Mouse (Mus musculus) embryonic facial prominence, embryonic 11.5 days (tissue): Measurements from ENCODE around the gene Snx29. TPM values are rescaled to one million over a fixed set of nuclear protein-coding genes. Genes with fewer than 3 reads are reported as not detected.
"Not testable (repeated sequence)": the region's sequence is repeated elsewhere in the genome, so short reads cannot be mapped to it uniquely, and the experiment has no call there.

Experiments
- ATAC-seq: fragments of 200-750 bp; cut with Nextera tagmentation; replicated peaks from 2 replicates; pipeline ENCODE4 v1.8.0; 2017; ENCODE audit warnings: low read depth; ENCODE audit not compliant: insufficient number of reproducible peaks, low FRiP score, low TSS enrichment
- DNase-seq: peaks from one replicate; pipeline ENCODE4 v3.0.0-alpha.2; 2015; ENCODE audit warnings: low spot score
- H3K27ac ChIP-seq: fragments of 300-500 bp; sonication (generic); replicated peaks from 2 replicates; pipeline ENCODE4 v1.5.1; 2014; ENCODE audit warnings: mild to moderate bottlenecking, low read depth, low read length, control low read depth
- H3K27me3 ChIP-seq: fragments of 300-500 bp; sonication (generic); 2 replicates; pipeline ENCODE4 v1.6.1; 2014; ENCODE audit warnings: mild to moderate bottlenecking, low read length, moderate library complexity, mixed read lengths; ENCODE audit not compliant: control insufficient read depth, insufficient read depth
- H3K36me3 ChIP-seq: fragments of 300-500 bp; sonication (generic); replicated peaks from 2 replicates; pipeline ENCODE4 v1.6.1; 2014; ENCODE audit warnings: low read depth, mild to moderate bottlenecking, low read length, moderate library complexity, mixed read lengths; ENCODE audit not compliant: control insufficient read depth, insufficient read depth
- H3K4me1 ChIP-seq: fragments of 300-500 bp; sonication (generic); 2 replicates; pipeline ENCODE4 v1.6.1; 2014; ENCODE audit warnings: low read length, mixed read lengths; ENCODE audit not compliant: control insufficient read depth, insufficient read depth
- H3K4me2 ChIP-seq: fragments of 300-500 bp; sonication (generic); 2 replicates; pipeline ENCODE4 v1.6.1; 2014; ENCODE audit warnings: low read depth, mild to moderate bottlenecking, control low read depth, low read length, moderate library complexity
- H3K4me3 ChIP-seq: fragments of 300-500 bp; sonication (generic); 2 replicates; pipeline ENCODE4 v1.5.1; 2014; ENCODE audit warnings: low read depth, low read length, control low read depth
- H3K9ac ChIP-seq: fragments of 300-500 bp; sonication (generic); replicated peaks from 2 replicates; pipeline ENCODE4 v1.6.1; 2014; ENCODE audit warnings: mild to moderate bottlenecking, control low read depth, low read length
- H3K9me3 ChIP-seq: fragments of 300-500 bp; sonication (generic); replicated peaks from 2 replicates; pipeline ENCODE4 v1.6.1; 2016; ENCODE audit warnings: mild to moderate bottlenecking, low read length, inconsistent platforms, mixed read lengths; ENCODE audit not compliant: control insufficient read depth
- WGBS: fragments of 180-500 bp; shearing (Covaris S2); extraction: QIAGEN DNeasy Blood & Tissue Kit; methylation state at CpG from one replicate; pipeline ENCODE4 v1.1.7; 2014; 5-methylcytosine and 5-hydroxymethylcytosine counted together
- polyA plus RNA-seq: library from polyadenylated mRNA; unstranded; fragments of >200 nt; fragmentation: Nextera tagmentation; extraction: Ambion mirVana; gene quantifications from 2 replicates; pipeline ENCODE4 v1.2.1, GENCODE M21; 2014

Gene Snx29
- polyA plus RNA-seq, 1 experiment from 2014 or later, result 7.0 TPM

DNA sequence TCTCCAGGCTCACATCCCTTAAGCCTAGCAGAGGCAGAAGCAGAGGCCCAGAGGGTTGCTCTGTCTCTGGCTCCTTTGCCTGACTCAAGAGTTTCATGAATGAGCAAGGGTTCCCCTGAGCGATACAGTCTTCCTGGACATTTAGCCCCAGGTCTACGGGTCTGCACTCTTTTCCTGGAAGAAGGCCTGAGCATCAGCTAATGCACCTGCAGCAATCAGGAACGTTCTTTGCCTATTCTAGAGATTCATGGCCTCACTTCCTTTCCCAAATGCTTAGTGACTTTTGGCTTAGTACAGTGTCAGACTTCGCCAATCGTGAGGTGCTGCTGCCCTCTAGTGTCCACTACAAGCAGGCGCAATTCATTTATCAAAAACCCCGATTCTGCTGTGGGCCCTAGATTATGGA, 95.5 kb downstream of the Snx29 start:
- WGBS, result 19% methylated on average over 7 of the region's 7 CpGs
- DNase-seq (peak; percentile 79), ATAC-seq (0 out of 2 replicates have a peak, but pooled peaks have one; percentile 39)
- H3K36me3 ChIP-seq, result no peaks in the 10 kb centered on the region; the same call in 1 of the 2 replicates
- H3K4me1 ChIP-seq, result no peaks in the 10 kb centered on the region
- H3K27ac ChIP-seq, result no peak overlapping the region
- no peaks in the 10 kb centered on the region for H3K27me3 ChIP-seq
- no peak overlapping the region for H3K9ac ChIP-seq
- H3K4me3 ChIP-seq, result no peak overlapping the region
- no peak overlapping the region for H3K4me2 ChIP-seq
- H3K9me3 ChIP-seq, result no peaks in the 10 kb centered on the region

DNA sequence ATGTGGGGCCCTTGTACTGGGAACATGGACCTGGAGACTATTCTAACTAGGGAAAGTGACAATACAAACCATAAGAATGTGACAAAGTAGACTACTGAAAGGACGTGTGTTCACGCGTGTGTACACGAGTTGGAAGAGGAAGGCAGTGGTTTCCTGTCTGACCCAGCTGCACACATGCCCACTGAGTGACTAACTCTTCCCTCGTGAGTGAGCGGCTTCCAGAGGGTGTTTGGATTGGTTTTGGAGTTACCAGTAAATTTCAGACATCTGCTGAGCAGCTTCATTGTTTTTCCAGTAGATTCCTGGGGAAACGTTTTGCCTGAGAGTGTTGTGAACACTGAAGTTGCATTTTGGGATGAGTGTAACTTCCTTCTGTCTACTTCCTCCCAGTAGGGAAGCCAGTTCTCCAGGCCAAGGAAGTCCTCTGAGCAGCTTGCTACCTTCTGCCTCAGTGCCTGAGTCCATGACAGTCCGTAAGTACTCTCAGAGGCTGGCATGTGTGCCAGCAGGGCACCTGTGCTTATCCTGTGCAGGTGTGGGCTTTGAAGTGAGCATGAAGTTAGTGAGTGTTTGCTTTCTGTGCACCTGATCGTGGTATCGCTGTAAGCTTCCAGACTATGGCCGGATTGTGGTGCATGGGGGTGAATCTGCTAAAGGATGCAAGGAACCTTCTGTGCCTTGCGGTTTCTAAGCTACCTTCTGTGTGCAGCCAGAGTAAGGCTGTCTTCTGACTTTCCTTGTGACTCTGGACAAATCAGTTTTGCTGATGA, 97.8 kb downstream of the Snx29 start:
- Histone ChIP-seq H3K4me1 (no peaks in the 10 kb centered on the region), H3K27ac (no peak overlapping the region), H3K27me3 (no peaks in the 10 kb centered on the region), H3K4me2 (no peak overlapping the region), H3K36me3 (no peaks in the 10 kb centered on the region; the same call in 1 of the 2 replicates), H3K4me3 (no peak overlapping the region), H3K9ac (no peak overlapping the region), H3K9me3 (no peaks in the 10 kb centered on the region)
- 84% methylated on average over 12 of the region's 12 CpGs for WGBS
- DNase-seq, result no peak
- ATAC-seq, result no peak

DNA sequence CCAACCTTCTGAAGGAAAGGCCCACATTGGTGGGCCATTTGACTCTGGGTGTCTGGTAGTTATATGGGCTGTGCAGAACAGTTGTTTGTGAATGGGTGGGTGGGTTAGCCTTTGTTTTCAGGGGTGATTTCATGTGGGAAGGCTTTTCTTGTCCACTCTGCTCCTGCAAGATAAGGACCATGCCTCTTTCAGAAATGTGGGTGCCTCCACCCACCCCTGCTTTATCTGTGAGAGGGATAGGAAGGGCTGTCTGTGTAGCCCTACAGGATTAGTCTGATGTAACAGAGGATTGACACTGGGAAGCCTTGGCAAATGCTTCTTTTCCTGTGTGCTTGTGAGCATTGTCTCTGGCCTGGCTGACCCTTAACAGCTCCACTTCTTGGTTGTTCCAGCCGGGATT, 99.5 kb downstream of the Snx29 start:
- Histone ChIP-seq H3K9ac (no peak overlapping the region), H3K4me1 (no peaks in the 10 kb centered on the region), H3K4me2 (no peak overlapping the region), H3K36me3 (no peaks in the 10 kb centered on the region; the same call in 1 of the 2 replicates), H3K9me3 (no peaks in the 10 kb centered on the region), H3K27ac (no peak overlapping the region), H3K27me3 (no peaks in the 10 kb centered on the region), H3K4me3 (no peak overlapping the region)
- DNase-seq (no peak), ATAC-seq (no peak)
- WGBS, result 94% methylated on average over 1 of the region's 1 CpGs

DNA sequence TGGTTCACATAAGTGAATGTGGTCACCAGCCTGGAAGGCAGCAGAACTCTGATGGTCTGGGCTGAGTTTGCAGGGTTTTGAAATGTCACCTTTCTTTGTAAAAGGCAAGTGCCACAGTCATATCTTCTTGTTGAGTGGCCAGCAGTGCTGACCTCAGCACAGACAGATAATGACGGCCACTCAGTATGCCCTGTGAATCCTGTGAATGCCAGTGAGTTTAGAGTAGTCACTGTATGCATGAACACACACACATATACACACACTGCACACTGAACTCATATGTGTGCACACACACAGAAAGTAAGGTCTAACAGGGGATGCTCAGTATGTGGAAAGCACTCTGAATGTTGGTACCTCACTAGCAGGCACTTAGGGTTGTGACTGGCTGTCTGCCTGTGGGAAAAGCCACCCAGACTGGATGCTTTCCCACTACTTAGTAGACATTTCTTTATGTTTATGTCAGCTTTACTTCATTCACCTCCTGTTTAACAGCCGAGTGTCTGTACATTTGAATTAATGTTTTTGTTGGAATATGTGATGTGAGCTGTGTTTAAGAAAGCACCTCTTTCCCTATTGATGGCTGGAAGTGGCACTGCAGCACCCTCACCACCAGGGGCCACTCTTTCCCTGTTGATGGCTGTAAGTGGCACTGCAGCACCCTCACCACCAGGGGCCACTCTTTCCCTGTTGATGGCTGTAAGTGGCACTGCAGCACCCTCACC, 100.3 kb downstream of the Snx29 start:
- WGBS, result 92% methylated on average over 2 of the region's 2 CpGs
- no peak overlapping the region for H3K4me2 ChIP-seq
- H3K9me3 ChIP-seq, result no peaks in the 10 kb centered on the region
- H3K9ac ChIP-seq, result no peak overlapping the region
- H3K27me3 ChIP-seq, result no peaks in the 10 kb centered on the region
- H3K4me3 ChIP-seq, result no peak overlapping the region
- no peak for DNase-seq
- H3K36me3 ChIP-seq, result no peaks in the 10 kb centered on the region; the same call in 1 of the 2 replicates
- ATAC-seq, result no peak
- H3K27ac ChIP-seq, result no peak overlapping the region
- no peaks in the 10 kb centered on the region for H3K4me1 ChIP-seq

DNA sequence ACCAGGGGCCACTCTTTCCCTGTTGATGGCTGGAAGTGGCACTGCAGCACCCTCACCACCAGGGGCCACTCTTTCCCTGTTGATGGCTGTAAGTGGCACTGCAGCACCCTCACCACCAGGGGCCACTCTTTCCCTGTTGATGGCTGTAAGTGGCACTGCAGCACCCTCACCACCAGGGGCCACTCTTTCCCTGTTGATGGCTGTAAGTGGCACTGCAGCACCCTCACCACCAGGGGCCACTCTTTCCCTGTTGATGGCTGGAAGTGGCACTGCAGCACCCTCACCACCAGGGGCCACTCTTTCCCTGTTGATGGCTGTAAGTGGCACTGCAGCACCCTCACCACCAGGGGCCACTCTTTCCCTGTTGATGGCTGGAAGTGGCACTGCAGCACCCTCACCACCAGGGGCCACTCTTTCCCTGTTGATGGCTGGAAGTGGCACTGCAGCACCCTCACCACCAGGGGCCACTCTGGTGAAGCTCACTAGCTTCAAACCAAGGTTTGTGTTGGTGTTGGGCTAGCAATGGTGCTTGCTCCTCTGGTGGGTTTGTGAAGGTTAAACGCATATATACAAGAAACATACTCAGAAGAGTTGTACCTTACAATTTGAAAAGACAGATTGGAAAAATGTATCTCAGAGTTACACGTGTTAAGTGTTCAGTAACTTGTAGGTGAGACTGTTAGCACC, 101.0 kb downstream of the Snx29 start:
- WGBS, result 92% methylated on average over 2 of the region's 2 CpGs
- not testable (repeated sequence) for ATAC-seq, H3K4me1 ChIP-seq, H3K36me3 ChIP-seq, H3K4me2 ChIP-seq, H3K9ac ChIP-seq, H3K4me3 ChIP-seq, H3K9me3 ChIP-seq, H3K27me3 ChIP-seq, H3K27ac ChIP-seq
- DNase-seq, result peak; percentile 19

DNA sequence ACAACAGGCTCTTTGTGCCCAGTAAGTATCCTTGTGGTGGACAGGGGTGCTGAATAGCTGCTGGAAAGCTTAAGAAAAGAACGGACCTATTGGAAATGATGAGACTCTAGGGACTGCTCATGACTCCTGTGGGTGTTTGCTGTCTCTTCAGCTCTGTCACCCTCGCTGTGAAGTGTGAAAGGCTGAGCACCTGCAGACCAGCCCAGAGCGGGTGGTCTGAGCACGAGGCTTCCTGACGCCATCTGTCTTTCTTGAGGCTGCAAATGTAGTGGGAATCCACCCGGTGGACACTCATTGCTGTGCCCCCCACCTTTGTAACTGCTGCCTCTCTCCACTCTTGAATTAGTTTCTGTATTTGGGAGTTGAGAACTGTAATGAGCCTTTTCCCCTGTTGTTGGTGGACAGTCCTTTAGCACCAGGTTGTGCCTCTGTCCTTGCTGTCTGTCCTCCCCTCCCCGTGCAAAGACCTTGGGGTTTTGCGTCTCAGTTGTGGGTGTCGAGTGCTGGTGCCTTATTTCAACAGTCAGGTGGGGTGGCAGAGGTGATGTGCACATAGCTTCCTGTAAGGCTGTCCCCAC, 101.9 kb downstream of the Snx29 start:
- Histone ChIP-seq H3K4me2 (no peak overlapping the region), H3K9ac (no peak overlapping the region), H3K27me3 (no peaks in the 10 kb centered on the region), H3K9me3 (no peaks in the 10 kb centered on the region), H3K36me3 (no peaks in the 10 kb centered on the region; the same call in 1 of the 2 replicates), H3K27ac (no peak overlapping the region), H3K4me1 (no peaks in the 10 kb centered on the region), H3K4me3 (no peak overlapping the region)
- no peak for ATAC-seq
- DNase-seq, result no peak
- WGBS, result 91% methylated on average over 9 of the region's 9 CpGs

DNA sequence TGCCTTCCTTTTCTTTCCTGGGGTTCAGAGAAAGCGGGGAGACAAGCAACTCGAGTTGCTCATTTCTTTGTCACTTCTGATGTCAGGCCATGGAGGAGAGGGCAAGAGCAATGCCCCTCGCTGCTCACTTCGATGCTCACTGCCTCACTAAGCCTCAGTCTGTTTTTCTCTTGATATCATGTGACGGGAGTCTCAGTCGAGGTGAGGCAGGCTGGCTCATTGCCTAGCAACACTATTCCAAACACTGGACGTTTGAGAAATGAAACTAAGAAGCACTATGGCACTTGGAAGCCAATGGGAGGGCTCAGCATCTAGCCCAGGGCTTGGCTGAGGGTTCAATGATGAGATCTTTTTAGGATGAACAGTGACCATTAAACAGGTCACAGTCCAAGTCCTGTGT, 102.6 kb downstream of the Snx29 start:
- Histone ChIP-seq H3K27me3 (no peaks in the 10 kb centered on the region), H3K4me2 (no peak overlapping the region), H3K4me1 (no peaks in the 10 kb centered on the region), H3K4me3 (no peak overlapping the region), H3K27ac (no peak overlapping the region), H3K9me3 (no peaks in the 10 kb centered on the region), H3K9ac (no peak overlapping the region), H3K36me3 (no peaks in the 10 kb centered on the region; the same call in 1 of the 2 replicates)
- DNase-seq, result peak; percentile 7
- ATAC-seq, result no peak
- 65% methylated on average over 7 of the region's 7 CpGs for WGBS
